ENCODE assay signal across 23 mouse cellular contexts in the genomic region with DNA sequence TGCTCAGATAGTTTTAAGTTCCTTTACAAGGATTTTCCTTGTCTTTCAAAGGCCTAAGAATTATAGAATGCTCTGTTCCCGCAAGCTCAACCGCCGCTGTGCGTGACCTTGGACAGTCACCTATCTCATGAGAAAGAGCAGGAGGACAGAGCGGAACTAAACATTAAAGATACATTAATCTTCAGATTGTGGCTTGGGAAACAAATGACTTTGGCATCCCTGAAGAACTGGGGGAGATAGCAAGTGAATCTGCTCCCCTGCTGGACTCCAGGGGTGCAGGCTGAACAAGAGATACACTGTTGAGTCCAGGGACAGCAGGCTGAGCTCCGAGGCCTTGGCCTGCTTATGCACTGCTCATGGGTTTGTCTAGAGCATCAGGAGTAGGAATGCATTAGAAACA. TPM values are rescaled to one million over a fixed set of nuclear protein-coding genes. Genes with fewer than 3 reads are reported as not detected.
"Had no signal": no experiment of that assay in that cellular context is flagged by ENCODE, and none has a peak within 500 bp of the region (broad histone marks: within the 10 kb centered on the region; RNA-seq: fewer than 3 reads in every experiment).

No protein-coding gene starts in this region.

- DNase-seq: gastrocnemius, adult 2 months; gastrocnemius, postnatal 10 days; gastrocnemius, postnatal 25 days; heart, adult 18-20 months; heart, postnatal 10 days; heart, postnatal 4 days; kidney, adult 18-20 months; kidney, adult 8-10 months; kidney, postnatal 10 days; kidney, postnatal 25 days; kidney, postnatal 4 days; liver; liver, embryonic 13.5 days had no signal

RNA-seq across cellular contexts. Expression of gene Defb45, which starts 0.9 kb away (rescaled TPM):
- total RNA-seq: gastrocnemius, adult 2 months; gastrocnemius, postnatal 10 days; gastrocnemius, postnatal 25 days; gastrocnemius, postnatal 4 days; granulocyte monocyte progenitor cell, adult 5-6 weeks; heart, adult 18-20 months; heart, adult 8-10 months; heart, postnatal 10 days; heart, postnatal 25 days; heart, postnatal 4 days; layer of hippocampus, adult 2 months; layer of hippocampus, postnatal 10 days; layer of hippocampus, postnatal 25 days; left cerebral cortex, adult 2 months; left cerebral cortex, postnatal 14 days; left cerebral cortex, postnatal 36 days had no signal

RNA-seq across cellular contexts. Expression of gene Defb36, which starts 4.1 kb away (rescaled TPM):
- total RNA-seq: gastrocnemius, adult 2 months; gastrocnemius, postnatal 10 days; gastrocnemius, postnatal 25 days; gastrocnemius, postnatal 4 days; granulocyte monocyte progenitor cell, adult 5-6 weeks; heart, adult 18-20 months; heart, adult 8-10 months; heart, postnatal 10 days; heart, postnatal 25 days; heart, postnatal 4 days; layer of hippocampus, adult 2 months; layer of hippocampus, postnatal 10 days; layer of hippocampus, postnatal 25 days; left cerebral cortex, adult 2 months; left cerebral cortex, postnatal 14 days; left cerebral cortex, postnatal 36 days had no signal

RNA-seq across cellular contexts. Expression of gene Defb19, which starts 20.0 kb away (rescaled TPM):
- total RNA-seq: gastrocnemius, adult 2 months; gastrocnemius, postnatal 10 days; gastrocnemius, postnatal 25 days; gastrocnemius, postnatal 4 days; granulocyte monocyte progenitor cell, adult 5-6 weeks; heart, adult 18-20 months; heart, postnatal 10 days; heart, postnatal 25 days; heart, postnatal 4 days; layer of hippocampus, adult 2 months; layer of hippocampus, postnatal 10 days; layer of hippocampus, postnatal 25 days; left cerebral cortex, adult 2 months; left cerebral cortex, postnatal 14 days; left cerebral cortex, postnatal 36 days had no signal

RNA-seq across cellular contexts. Expression of gene Defb25, which starts 22.8 kb away (rescaled TPM):
- total RNA-seq: gastrocnemius, adult 2 months; gastrocnemius, postnatal 25 days; granulocyte monocyte progenitor cell, adult 5-6 weeks; heart, adult 18-20 months; heart, adult 8-10 months; heart, postnatal 10 days; heart, postnatal 25 days; heart, postnatal 4 days; layer of hippocampus, adult 2 months; layer of hippocampus, postnatal 10 days; layer of hippocampus, postnatal 25 days; left cerebral cortex, adult 2 months; left cerebral cortex, postnatal 14 days; left cerebral cortex, postnatal 36 days had no signal
